ENCODE assay signal across 10 mouse cellular contexts in genomic region chr15:31502313-31502712, GRCm38 (mm10).
"Had no signal": no experiment of that assay in that cellular context is flagged by ENCODE, and none has a peak within 500 bp of the region (broad histone marks: within the 10 kb centered on the region; RNA-seq: fewer than 3 reads in every experiment).

No protein-coding gene starts in this region.

- H3K9ac ChIP-seq: lung, embryonic 15.5 days; midbrain, embryonic 12.5 days had no signal

- DNase-seq: kidney, adult 18-20 months; kidney, postnatal 14 days; lung, postnatal 14 days; right cerebral cortex, postnatal 14 days; thymus, postnatal 36 days had no signal

- H3K27ac ChIP-seq: limb, embryonic 10.5 days; lung, embryonic 15.5 days; macrophage; midbrain, embryonic 12.5 days had no signal

- H3K9me3 ChIP-seq: limb, embryonic 10.5 days; lung, embryonic 15.5 days; megakaryocyte, embryonic 14.5 days; midbrain, embryonic 12.5 days had no signal

- H3K4me1 ChIP-seq: limb, embryonic 10.5 days; lung, embryonic 15.5 days; midbrain, embryonic 12.5 days had no signal

- H3K4me2 ChIP-seq: lung, embryonic 15.5 days; midbrain, embryonic 12.5 days had no signal

- H3K27me3 ChIP-seq: lung, embryonic 15.5 days; megakaryocyte, embryonic 14.5 days; midbrain, embryonic 12.5 days had no signal

- H3K4me3 ChIP-seq: limb, embryonic 10.5 days; lung, embryonic 15.5 days; megakaryocyte, embryonic 14.5 days; midbrain, embryonic 12.5 days had no signal
